Mouse (Mus musculus): ENCODE results near the gene Tbcc.
A peak's percentile ranks its signal among the peaks of the same experiment; 100 is the strongest.

Tbcc gene

GRCm38 (mm10) chr17:46870204-46870798, 20.2 kb upstream of the Tbcc start:
- no peak for DNase-seq (ENCODE audit: low spot score in 2 of 2)

GRCm38 (mm10) chr17:46870913-46871312, 19.6 kb upstream of the Tbcc start:
- DNase-seq (ENCODE audit: low spot score in 2 of 2): no peak

GRCm38 (mm10) chr17:46872806-46873205, 17.7 kb upstream of the Tbcc start:
- no peak for DNase-seq (ENCODE audit: low spot score in 2 of 2)

- peak; percentile 46 to 48 for DNase-seq (ENCODE audit: low spot score in 2 of 2)
Observed at GRCm38 (mm10) chr17:46874133-46874532, 16.4 kb upstream of the Tbcc start.

GRCm38 (mm10) chr17:46875626-46876025, 14.9 kb upstream of the Tbcc start:
- DNase-seq (ENCODE audit: low spot score in 2 of 2): no peak

GRCm38 (mm10) chr17:46876371-46876950, 14.0 kb upstream of the Tbcc start:
- no peak for DNase-seq (ENCODE audit: low spot score in 2 of 2)

- no peak for DNase-seq (ENCODE audit: low spot score in 2 of 2)
Observed at GRCm38 (mm10) chr17:46877061-46877460, 13.4 kb upstream of the Tbcc start.

GRCm38 (mm10) chr17:46879841-46880311, 10.6 kb upstream of the Tbcc start:
- no peak for DNase-seq (ENCODE audit: low spot score in 2 of 2)

- no peak for DNase-seq (ENCODE audit: low spot score in 2 of 2)
Observed at GRCm38 (mm10) chr17:46880322-46880721, 10.2 kb upstream of the Tbcc start.

- no peak for DNase-seq (ENCODE audit: low spot score in 2 of 2)
Observed at GRCm38 (mm10) chr17:46881728-46882127, 8.8 kb upstream of the Tbcc start.

GRCm38 (mm10) chr17:46883107-46883506, 7.4 kb upstream of the Tbcc start:
- DNase-seq (ENCODE audit: low spot score in 2 of 2): no peak

- DNase-seq (ENCODE audit: low spot score in 2 of 2): no peak
Observed at GRCm38 (mm10) chr17:46884766-46885165, 5.7 kb upstream of the Tbcc start.

GRCm38 (mm10) chr17:46885218-46885909, 5.1 kb upstream of the Tbcc start:
- no peak for DNase-seq (ENCODE audit: low spot score in 2 of 2)

- no peak for DNase-seq (ENCODE audit: low spot score in 2 of 2)
Observed at GRCm38 (mm10) chr17:46885910-46886643, 4.4 kb upstream of the Tbcc start.

GRCm38 (mm10) chr17:46888511-46889212, 1.8 kb upstream of the Tbcc start:
- peak in 1 of 2 experiments; percentile 63 for DNase-seq (ENCODE audit: low spot score in 2 of 2)

GRCm38 (mm10) chr17:46889450-46890084, 917 bp upstream of the Tbcc start:
- peak; percentile 69 to 78 for DNase-seq (ENCODE audit: low spot score in 2 of 2)

- peak in 1 of 2 experiments; percentile 53 for DNase-seq (ENCODE audit: low spot score in 2 of 2)
Observed at GRCm38 (mm10) chr17:46890843-46891594, 535 bp downstream of the Tbcc start.

GRCm38 (mm10) chr17:46895426-46895825, 4.9 kb downstream of the Tbcc start:
- DNase-seq (ENCODE audit: low spot score in 2 of 2): no peak

GRCm38 (mm10) chr17:46897221-46897950, 6.9 kb downstream of the Tbcc start:
- DNase-seq (ENCODE audit: low spot score in 2 of 2): no peak

- DNase-seq (ENCODE audit: low spot score in 2 of 2): no peak
Observed at GRCm38 (mm10) chr17:46900941-46901340, 10.5 kb downstream of the Tbcc start.

All from left cerebral cortex, adult 9 months (tissue).